Mouse (Mus musculus) cerebellum, adult 2 months (tissue): Measurements from ENCODE around the gene Gm3435.
"Not testable (repeated sequence)": the region's sequence is repeated elsewhere in the genome, so short reads cannot be mapped to it uniquely, and the experiment has no call there.

ENCODE experiments used
- CTCF ChIP-seq: fragments of 200-500 bp; IDR thresholded peaks from 2 replicates; pipeline ENCODE4 v1.5.1; 2011; ENCODE audit warnings: low read depth, mild to moderate bottlenecking, control low read depth, low read length, moderate library complexity, borderline replicate concordance; ENCODE audit not compliant: insufficient read depth
- POLR2A ChIP-seq: fragments of 200-500 bp; IDR thresholded peaks from 2 replicates; pipeline ENCODE4 v1.6.1; 2011; ENCODE audit warnings: low read length, control low read depth, borderline replicate concordance; ENCODE audit not compliant: insufficient read depth

- not testable (repeated sequence) for TF ChIP-seq CTCF, POLR2A
Observed at GRCm38 (mm10) chr17:15041175-15041729, 31.3 kb downstream of the Gm3435 start, which contains the start of the genes Ermard, Tcte3 and Gm3448.
